Mouse (Mus musculus): ENCODE measurements around the gene Ctrc.

Gene Ctrc

GRCm38 (mm10) chr4:141845999-141846398, at the start of gene Ctrc:
TSS of gene Ctrc (minus strand) at chr4:141846359.
- Histone ChIP-seq H3K4me3 (replicated peaks; ENCODE audit: low read length) (no peak within 1 kb of the TSS), H3K36me3 (ENCODE audit: insufficient read depth, low read length) (no peaks in the 10 kb centered on the region), H3K4me1 (replicated peaks; ENCODE audit: low read depth, low read length) (no peaks in the 10 kb centered on the region), H3K9me3 (ENCODE audit: low read length) (no peaks in the 10 kb centered on the region), H3K27me3 (ENCODE audit: insufficient read depth, low read length) (peaks cover 5% of the 10 kb centered on the region)
- TF ChIP-seq NANOG (IDR thresholded peaks at IDR 0.05; ENCODE audit: borderline replicate concordance, low read length) (no peak), POU5F1 (IDR thresholded peaks at IDR 0.05; ENCODE audit: borderline replicate concordance, low read length) (no peak), CTCF (conservative IDR thresholded peaks at IDR 0.05; ENCODE audit: low read length) (no peak)

DNA sequence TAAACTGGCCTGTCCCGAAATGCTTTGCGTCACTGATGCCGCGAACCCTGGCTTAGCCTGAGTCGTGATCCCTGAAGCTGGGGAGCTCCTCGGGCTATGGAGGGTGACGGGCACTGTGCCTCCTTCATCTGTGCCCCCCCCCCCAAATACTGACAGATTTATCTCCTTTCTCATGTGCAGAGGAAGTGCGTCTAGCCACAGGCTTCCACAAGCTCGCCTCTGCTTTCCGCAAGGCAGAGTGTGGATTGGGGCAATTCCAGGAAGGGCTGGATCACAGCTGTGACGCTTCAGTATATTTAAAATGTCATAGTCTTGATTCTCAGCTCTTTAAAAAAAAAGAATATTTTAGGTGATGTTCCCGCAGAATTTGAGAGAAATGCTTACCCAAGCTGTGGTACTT, 49.6 kb upstream of the Ctrc start:
- peaks cover 21% of the 10 kb centered on the region for H3K27me3 ChIP-seq (ENCODE audit: insufficient read depth, low read length)
- no peaks in the 10 kb centered on the region for H3K9me3 ChIP-seq (ENCODE audit: low read length)
- no peaks in the 10 kb centered on the region for H3K36me3 ChIP-seq (ENCODE audit: insufficient read depth, low read length)
- H3K4me1 ChIP-seq (replicated peaks; ENCODE audit: low read depth, low read length), result peaks cover 29% of the 10 kb centered on the region
- H3K4me3 ChIP-seq (replicated peaks; ENCODE audit: low read length), result no peak overlapping the region
- TF ChIP-seq POU5F1 (IDR thresholded peaks at IDR 0.05; ENCODE audit: borderline replicate concordance, low read length) (no peak), CTCF (conservative IDR thresholded peaks at IDR 0.05; ENCODE audit: low read length) (no peak), NANOG (IDR thresholded peaks at IDR 0.05; ENCODE audit: borderline replicate concordance, low read length) (no peak)

DNA sequence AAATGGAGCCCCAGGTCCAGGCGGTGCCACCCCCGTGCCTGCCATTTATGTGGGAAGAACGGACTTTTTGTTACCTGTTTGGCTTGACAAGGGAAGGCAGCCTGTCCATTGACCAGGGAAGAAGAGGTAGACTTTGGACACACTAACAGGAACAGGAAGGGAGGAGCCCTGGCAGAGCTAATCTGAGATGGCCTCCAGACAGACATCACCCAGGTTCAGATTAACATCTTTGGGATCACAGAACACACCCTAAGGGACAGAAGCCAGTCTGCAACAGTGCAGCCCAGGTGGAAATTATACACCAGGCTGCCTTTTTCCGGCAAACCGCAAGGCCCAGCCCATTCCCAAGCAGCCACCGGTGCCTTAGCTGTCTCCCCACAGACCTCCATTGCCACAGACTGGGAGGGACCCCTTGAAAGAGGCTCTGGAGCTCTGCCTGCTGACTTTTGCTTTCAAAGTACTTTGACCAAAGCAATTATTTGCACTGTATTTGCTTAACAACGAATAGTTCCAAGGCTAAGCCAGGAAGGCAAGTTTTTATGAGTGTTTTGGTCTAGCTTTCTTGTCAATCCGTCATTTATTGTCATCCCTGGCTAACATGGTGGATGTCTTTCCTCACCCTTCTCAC, 47.1 kb upstream of the Ctrc start:
- peaks cover 17% of the 10 kb centered on the region for H3K4me1 ChIP-seq (replicated peaks; ENCODE audit: low read depth, low read length)
- H3K36me3 ChIP-seq (ENCODE audit: insufficient read depth, low read length), result no peaks in the 10 kb centered on the region
- no peak overlapping the region for H3K4me3 ChIP-seq (replicated peaks; ENCODE audit: low read length)
- TF ChIP-seq NANOG (IDR thresholded peaks at IDR 0.05; ENCODE audit: borderline replicate concordance, low read length), result no peak
- TF ChIP-seq POU5F1 (IDR thresholded peaks at IDR 0.05; ENCODE audit: borderline replicate concordance, low read length), result no peak
- no peak for TF ChIP-seq CTCF (conservative IDR thresholded peaks at IDR 0.05; ENCODE audit: low read length)
- no peaks in the 10 kb centered on the region for H3K9me3 ChIP-seq (ENCODE audit: low read length)
- H3K27me3 ChIP-seq (ENCODE audit: insufficient read depth, low read length), result peaks cover 11% of the 10 kb centered on the region

- peaks cover 21% of the 10 kb centered on the region for H3K4me1 ChIP-seq (replicated peaks; ENCODE audit: low read depth, low read length)
- H3K36me3 ChIP-seq (ENCODE audit: insufficient read depth, low read length), result no peaks in the 10 kb centered on the region
- no peaks in the 10 kb centered on the region for H3K9me3 ChIP-seq (ENCODE audit: low read length)
- peaks cover 8% of the 10 kb centered on the region for H3K27me3 ChIP-seq (ENCODE audit: insufficient read depth, low read length)
- no peak overlapping the region for H3K4me3 ChIP-seq (replicated peaks; ENCODE audit: low read length)
- TF ChIP-seq POU5F1 (IDR thresholded peaks at IDR 0.05; ENCODE audit: borderline replicate concordance, low read length) (no peak), NANOG (IDR thresholded peaks at IDR 0.05; ENCODE audit: borderline replicate concordance, low read length) (no peak), CTCF (conservative IDR thresholded peaks at IDR 0.05; ENCODE audit: low read length) (no peak)
Observed at GRCm38 (mm10) chr4:141886385-141886968, 40.3 kb upstream of the Ctrc start.

GRCm38 (mm10) chr4:141885451-141885850, 39.3 kb upstream of the Ctrc start:
- Histone ChIP-seq H3K27me3 (ENCODE audit: insufficient read depth, low read length) (peaks cover 5% of the 10 kb centered on the region), H3K36me3 (ENCODE audit: insufficient read depth, low read length) (no peaks in the 10 kb centered on the region), H3K4me3 (replicated peaks; ENCODE audit: low read length) (no peak overlapping the region), H3K9me3 (ENCODE audit: low read length) (no peaks in the 10 kb centered on the region), H3K4me1 (replicated peaks; ENCODE audit: low read depth, low read length) (peaks cover 31% of the 10 kb centered on the region)
- TF ChIP-seq NANOG (IDR thresholded peaks at IDR 0.05; ENCODE audit: borderline replicate concordance, low read length) (no peak), CTCF (conservative IDR thresholded peaks at IDR 0.05; ENCODE audit: low read length) (no peak), POU5F1 (IDR thresholded peaks at IDR 0.05; ENCODE audit: borderline replicate concordance, low read length) (no peak)

DNA sequence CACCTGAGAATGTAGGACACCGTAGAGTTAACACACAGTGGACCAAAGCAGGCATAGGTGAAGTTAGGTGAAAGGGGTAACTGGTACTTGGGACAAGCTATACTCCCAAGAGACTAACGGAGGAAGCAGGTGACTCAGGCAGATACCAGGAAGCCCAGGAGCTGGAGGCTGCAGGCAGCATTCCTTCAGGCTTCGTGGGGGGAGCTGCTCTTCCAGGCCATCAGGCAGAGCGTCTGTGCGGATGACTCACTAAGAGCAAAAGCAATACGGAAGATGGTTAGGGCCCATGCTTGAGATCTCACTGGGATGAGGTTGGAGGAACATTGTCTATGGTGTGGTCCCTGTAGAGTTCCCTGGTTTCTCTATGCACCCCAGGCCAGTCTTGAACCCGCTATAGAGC, 36.7 kb upstream of the Ctrc start:
- Histone ChIP-seq H3K4me3 (replicated peaks; ENCODE audit: low read length) (no peak overlapping the region), H3K36me3 (ENCODE audit: insufficient read depth, low read length) (no peaks in the 10 kb centered on the region), H3K9me3 (ENCODE audit: low read length) (no peaks in the 10 kb centered on the region), H3K4me1 (replicated peaks; ENCODE audit: low read depth, low read length) (peaks cover 46% of the 10 kb centered on the region), H3K27me3 (ENCODE audit: insufficient read depth, low read length) (no peaks in the 10 kb centered on the region; the same call in 1 of the 2 replicates)
- TF ChIP-seq CTCF (conservative IDR thresholded peaks at IDR 0.05; ENCODE audit: low read length) (no peak), POU5F1 (IDR thresholded peaks at IDR 0.05; ENCODE audit: borderline replicate concordance, low read length) (no peak), NANOG (IDR thresholded peaks at IDR 0.05; ENCODE audit: borderline replicate concordance, low read length) (no peak)

GRCm38 (mm10) chr4:141881950-141882349, 35.8 kb upstream of the Ctrc start:
- no peaks in the 10 kb centered on the region; the same call in 1 of the 2 replicates for H3K27me3 ChIP-seq (ENCODE audit: insufficient read depth, low read length)
- no peak overlapping the region for H3K4me3 ChIP-seq (replicated peaks; ENCODE audit: low read length)
- no peaks in the 10 kb centered on the region for H3K36me3 ChIP-seq (ENCODE audit: insufficient read depth, low read length)
- no peaks in the 10 kb centered on the region for H3K9me3 ChIP-seq (ENCODE audit: low read length)
- no peak for TF ChIP-seq NANOG (IDR thresholded peaks at IDR 0.05; ENCODE audit: borderline replicate concordance, low read length)
- no peak for TF ChIP-seq POU5F1 (IDR thresholded peaks at IDR 0.05; ENCODE audit: borderline replicate concordance, low read length)
- no peak for TF ChIP-seq CTCF (conservative IDR thresholded peaks at IDR 0.05; ENCODE audit: low read length)
- H3K4me1 ChIP-seq (replicated peaks; ENCODE audit: low read depth, low read length), result peaks cover 46% of the 10 kb centered on the region

DNA sequence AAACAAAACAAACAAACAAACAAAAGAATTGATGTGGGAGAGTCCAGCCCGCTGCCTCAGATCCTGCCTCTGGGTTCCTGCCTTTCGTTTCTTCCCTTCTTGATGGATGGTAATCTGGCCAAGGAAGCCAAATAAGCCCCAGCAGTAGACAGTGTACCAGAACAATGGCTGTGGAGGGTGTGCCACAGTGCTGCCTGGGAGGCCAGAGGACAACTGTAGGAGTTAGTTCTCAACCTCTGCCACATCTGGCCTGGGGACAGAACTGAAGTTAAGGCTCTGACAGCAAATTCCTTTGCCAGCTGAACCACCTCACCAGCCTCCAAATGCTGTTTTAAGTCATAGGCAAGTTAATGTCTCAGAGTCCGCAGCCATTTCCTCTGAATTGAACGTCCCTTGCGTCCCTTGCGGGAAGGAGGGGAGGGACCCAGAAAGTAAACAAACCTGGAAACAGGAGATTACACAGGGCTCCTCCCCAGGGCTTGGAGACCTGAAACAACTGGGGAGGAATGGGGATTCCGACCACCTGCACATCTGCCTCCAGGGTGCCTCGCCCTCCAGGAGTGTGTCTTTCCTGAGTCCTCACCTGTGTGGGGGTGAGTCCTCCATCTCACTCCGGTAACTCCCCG, 35.2 kb upstream of the Ctrc start:
- H3K4me1 ChIP-seq (replicated peaks; ENCODE audit: low read depth, low read length), result peaks cover 46% of the 10 kb centered on the region
- no peaks in the 10 kb centered on the region for H3K36me3 ChIP-seq (ENCODE audit: insufficient read depth, low read length)
- H3K4me3 ChIP-seq (replicated peaks; ENCODE audit: low read length), result peak overlapping the region; percentile 20; the same call in 1 of the 2 replicates
- TF ChIP-seq CTCF (conservative IDR thresholded peaks at IDR 0.05; ENCODE audit: low read length) (no peak), NANOG (IDR thresholded peaks at IDR 0.05; ENCODE audit: borderline replicate concordance, low read length) (no peak), POU5F1 (IDR thresholded peaks at IDR 0.05; ENCODE audit: borderline replicate concordance, low read length) (no peak)
- H3K27me3 ChIP-seq (ENCODE audit: insufficient read depth, low read length), result peaks cover under 1% of the 10 kb centered on the region; the same call in 1 of the 2 replicates
- H3K9me3 ChIP-seq (ENCODE audit: low read length), result no peaks in the 10 kb centered on the region

Measured in E14TG2a.4 (cell line).